Mouse (Mus musculus) liver, postnatal 0 days (tissue): ENCODE measurements around the gene Gm20604. TPM values are rescaled to one million over a fixed set of nuclear protein-coding genes. Genes with fewer than 3 reads are reported as not detected.

Source experiments
- ATAC-seq: fragments of 200-750 bp; cut with Nextera tagmentation; 2 replicates; pipeline ENCODE4 v1.8.0; 2017; ENCODE audit warnings: mild to moderate bottlenecking, moderate library complexity
- DNase-seq: peaks from one replicate; pipeline ENCODE4 v3.0.0-alpha.2; 2016
- H3K27ac ChIP-seq: fragments of 300-500 bp; sonication (generic); 2 replicates; pipeline ENCODE4 v1.5.1; 2014; ENCODE audit warnings: antibody characterized with exemption, moderate library complexity, mild to moderate bottlenecking, low read depth
- H3K27me3 ChIP-seq: fragments of 300-500 bp; sonication (generic); 2 replicates; pipeline ENCODE4 v1.6.1; 2014; ENCODE audit warnings: low read length, control low read depth, mixed read lengths; ENCODE audit not compliant: insufficient read depth
- H3K36me3 ChIP-seq: fragments of 300-500 bp; sonication (generic); replicated peaks from 2 replicates; pipeline ENCODE4 v1.6.1; 2014; ENCODE audit warnings: mild to moderate bottlenecking, control low read depth, low read length, moderate library complexity, mixed read lengths; ENCODE audit not compliant: insufficient read depth
- H3K4me1 ChIP-seq: fragments of 300-500 bp; sonication (generic); 2 replicates; pipeline ENCODE4 v1.6.1; 2014; ENCODE audit warnings: antibody characterized with exemption, mild to moderate bottlenecking, control low read depth; ENCODE audit not compliant: insufficient read depth
- H3K4me2 ChIP-seq: fragments of 300-500 bp; sonication (generic); 2 replicates; pipeline ENCODE4 v1.6.1; 2014; ENCODE audit warnings: low read depth, mild to moderate bottlenecking, low read length, moderate library complexity, mixed read lengths
- H3K4me3 ChIP-seq: fragments of 300-500 bp; sonication (generic); 2 replicates; pipeline ENCODE4 v1.5.1; 2014; ENCODE audit warnings: low read depth, low read length
- H3K9ac ChIP-seq: fragments of 300-500 bp; sonication (generic); replicated peaks from 2 replicates; pipeline ENCODE4 v1.6.1; 2014; ENCODE audit warnings: mild to moderate bottlenecking, moderate library complexity
- H3K9me3 ChIP-seq: fragments of 300-500 bp; sonication (generic); 2 replicates; pipeline ENCODE4 v1.6.1; 2016; ENCODE audit warnings: mild to moderate bottlenecking, control low read depth, low read length, mixed read lengths
- CTCF ChIP-seq: sonication (generic); IDR thresholded peaks from 2 replicates; pipeline ENCODE4 v1.5.1; 2016; ENCODE audit warnings: antibody characterized with exemption, low read depth
- EP300 ChIP-seq: IDR thresholded peaks from 2 replicates; pipeline ENCODE4 v1.6.1; 2016; ENCODE audit warnings: antibody characterized with exemption, low read depth, mild to moderate bottlenecking
- WGBS: fragments of 180-500 bp; shearing (Covaris S2); extraction: QIAGEN DNeasy Blood & Tissue Kit; methylation state at CpG from one replicate; pipeline ENCODE4 v1.1.7; 2014; ENCODE audit not compliant: insufficient replicate concordance; 5-methylcytosine and 5-hydroxymethylcytosine counted together
- polyA plus RNA-seq: library from polyadenylated mRNA; unstranded; fragments of >200 nt; fragmentation: Nextera tagmentation; extraction: Ambion mirVana; gene quantifications from 2 replicates; pipeline ENCODE4 v1.2.1, GENCODE M21; 2015

The Gm20604 gene
- polyA plus RNA-seq, 1 experiment from 2014 or later, result 5.2 TPM

DNA sequence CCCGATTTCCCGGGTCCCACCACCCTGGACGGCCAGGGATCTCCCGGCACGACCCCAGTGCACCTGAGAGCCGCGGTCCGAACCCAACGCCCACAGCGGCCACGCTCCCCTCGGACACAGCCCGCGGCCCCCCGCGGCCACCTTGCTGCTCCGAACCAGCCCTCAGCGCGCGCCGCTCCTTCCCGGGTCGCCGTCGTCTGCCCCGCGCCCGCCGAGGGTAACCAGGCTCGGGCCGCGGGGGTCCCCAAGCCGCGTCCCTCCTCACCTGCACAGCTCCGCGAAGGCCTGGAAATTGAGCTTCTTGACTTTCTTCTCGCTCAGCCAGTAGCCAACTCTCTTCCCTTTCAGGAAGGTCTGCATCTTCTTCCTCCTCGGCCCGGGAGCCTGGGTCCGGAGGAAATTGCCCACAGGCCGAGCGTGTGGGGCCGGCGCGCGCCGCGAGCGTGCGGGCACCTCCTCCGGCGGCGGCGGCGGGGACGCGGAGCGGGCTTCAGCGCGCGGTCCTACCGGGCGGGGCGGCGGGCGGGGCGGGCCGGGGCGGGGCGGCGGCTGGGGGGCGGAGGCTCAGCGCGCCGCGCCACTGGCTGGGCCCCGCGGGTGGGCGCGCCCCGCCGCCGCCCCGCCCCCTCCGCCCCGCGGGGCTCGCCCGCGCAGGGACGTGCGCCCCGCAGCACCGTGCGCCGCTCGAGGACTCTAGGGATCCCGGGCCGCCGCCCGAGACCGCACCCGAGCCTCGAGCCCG is 53.8 kb downstream of the Gm20604 start, which contains the start of gene Itpk1:
Itpk1 (minus strand) TSS at position 474 of the 742 bp plus-strand sequence.
- H3K9ac ChIP-seq, result peak within 1 kb of the TSS; percentile 90
- peak; percentile 85 for DNase-seq
- peak; percentile 93 for ATAC-seq
- peak within 1 kb of the TSS; percentile 85 for H3K4me3 ChIP-seq
- peaks cover 43% of the 10 kb centered on the region for H3K4me1 ChIP-seq
- H3K36me3 ChIP-seq, result no peaks in the 10 kb centered on the region
- WGBS, result under 1% methylated on average over 41 of the region's 105 CpGs
- H3K27me3 ChIP-seq, result no peaks in the 10 kb centered on the region
- H3K4me2 ChIP-seq, result peak within 1 kb of the TSS; percentile 99
- no peak for TF ChIP-seq CTCF
- no peak for TF ChIP-seq EP300
- H3K9me3 ChIP-seq, result no peaks in the 10 kb centered on the region
- H3K27ac ChIP-seq, result peak within 1 kb of the TSS; percentile 98

DNA sequence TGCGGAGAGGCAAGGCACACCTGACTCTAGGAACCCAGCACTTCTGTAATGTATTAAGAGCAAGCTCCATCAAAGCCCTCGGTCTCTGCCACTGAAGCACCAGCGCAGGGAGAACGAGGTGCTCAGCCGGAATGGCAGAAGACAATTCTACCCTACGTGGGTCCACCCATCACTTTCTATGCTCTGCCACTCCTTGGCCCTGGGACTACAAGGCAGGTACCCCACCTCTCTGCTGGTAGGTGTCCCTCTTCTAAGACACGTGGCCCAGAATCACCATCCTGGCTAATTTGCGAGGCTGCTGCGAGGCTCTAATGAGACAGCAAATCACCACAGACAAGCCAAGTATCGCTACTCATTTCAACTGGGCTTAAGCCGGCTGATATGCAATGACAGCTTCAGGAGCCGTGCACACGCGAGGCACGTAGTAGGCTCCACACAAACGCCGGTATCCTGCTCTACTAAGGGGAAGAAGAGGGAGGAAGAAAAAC is 54.5 kb downstream of the Gm20604 start:
- Histone ChIP-seq H3K9me3 (no peaks in the 10 kb centered on the region), H3K27me3 (no peaks in the 10 kb centered on the region), H3K4me1 (peaks cover 50% of the 10 kb centered on the region), H3K4me3 (peak overlapping the region; percentile 85), H3K4me2 (peak overlapping the region; percentile 99), H3K9ac (peak overlapping the region; percentile 90), H3K36me3 (no peaks in the 10 kb centered on the region), H3K27ac (peak overlapping the region; percentile 98)
- no peak for ATAC-seq
- DNase-seq, result no peak
- TF ChIP-seq CTCF, result no peak
- TF ChIP-seq EP300, result no peak
- WGBS, result 10% methylated on average over 17 of the region's 17 CpGs

DNA sequence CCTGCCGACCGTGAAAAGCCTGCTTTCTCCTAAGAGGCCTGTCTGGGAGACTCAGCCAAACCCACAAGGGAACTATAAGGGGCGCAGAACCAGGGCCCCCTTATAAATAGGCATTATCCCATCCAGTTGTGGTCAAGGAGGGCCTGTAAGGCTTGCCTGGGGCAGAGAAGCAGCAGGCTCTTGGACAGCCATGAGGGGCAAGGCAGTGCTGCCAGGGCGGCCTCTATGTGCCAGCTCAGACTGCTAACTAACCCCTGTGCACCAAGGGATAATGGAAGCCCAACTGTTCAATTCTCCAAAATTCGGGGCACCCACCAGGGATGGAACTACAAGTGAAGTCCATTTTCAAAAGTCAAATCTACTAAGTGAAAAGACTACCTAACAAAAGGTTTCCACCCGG is 55.0 kb downstream of the Gm20604 start:
- peaks cover 54% of the 10 kb centered on the region for H3K4me1 ChIP-seq
- no peak overlapping the region; the same call in 1 of the 2 replicates for H3K9ac ChIP-seq
- H3K4me3 ChIP-seq, result peak overlapping the region; percentile 85
- no peaks in the 10 kb centered on the region for H3K27me3 ChIP-seq
- WGBS, result 45% methylated on average over 6 of the region's 6 CpGs
- no peaks in the 10 kb centered on the region for H3K9me3 ChIP-seq
- ATAC-seq (no peak), DNase-seq (no peak)
- peak overlapping the region; percentile 99 for H3K4me2 ChIP-seq
- H3K36me3 ChIP-seq, result no peaks in the 10 kb centered on the region
- TF ChIP-seq EP300, result no peak
- TF ChIP-seq CTCF, result no peak
- H3K27ac ChIP-seq, result peak overlapping the region; percentile 98

DNA sequence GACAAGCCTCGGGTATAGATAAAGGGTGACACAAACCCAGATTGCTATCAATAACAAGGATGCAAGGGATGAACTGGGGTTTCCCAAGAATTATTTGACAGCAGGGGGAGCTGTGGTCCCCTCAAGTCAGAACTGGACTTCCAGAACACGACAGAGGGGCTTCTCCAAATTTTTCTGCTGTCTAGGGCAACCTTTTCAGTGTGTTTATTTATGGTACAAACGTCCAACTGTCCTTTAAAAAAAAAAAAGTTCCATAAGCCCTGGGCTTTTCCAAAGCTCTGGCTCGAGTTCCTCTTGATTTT is 55.4 kb downstream of the Gm20604 start:
- TF ChIP-seq EP300 (no peak), CTCF (peak; percentile 39; the same call in 1 of the 2 replicates)
- Histone ChIP-seq H3K9ac (0 out of 2 replicates have a peak overlapping the region, but pooled peaks have one; percentile 8), H3K4me2 (peak overlapping the region; percentile 99), H3K4me1 (peaks cover 58% of the 10 kb centered on the region), H3K27ac (peak overlapping the region; percentile 66; the same call in 1 of the 2 replicates), H3K27me3 (no peaks in the 10 kb centered on the region), H3K9me3 (no peaks in the 10 kb centered on the region), H3K4me3 (peak overlapping the region; percentile 85), H3K36me3 (no peaks in the 10 kb centered on the region)
- 5% methylated on average over 4 of the region's 4 CpGs for WGBS
- ATAC-seq, result no peak
- DNase-seq, result no peak

DNA sequence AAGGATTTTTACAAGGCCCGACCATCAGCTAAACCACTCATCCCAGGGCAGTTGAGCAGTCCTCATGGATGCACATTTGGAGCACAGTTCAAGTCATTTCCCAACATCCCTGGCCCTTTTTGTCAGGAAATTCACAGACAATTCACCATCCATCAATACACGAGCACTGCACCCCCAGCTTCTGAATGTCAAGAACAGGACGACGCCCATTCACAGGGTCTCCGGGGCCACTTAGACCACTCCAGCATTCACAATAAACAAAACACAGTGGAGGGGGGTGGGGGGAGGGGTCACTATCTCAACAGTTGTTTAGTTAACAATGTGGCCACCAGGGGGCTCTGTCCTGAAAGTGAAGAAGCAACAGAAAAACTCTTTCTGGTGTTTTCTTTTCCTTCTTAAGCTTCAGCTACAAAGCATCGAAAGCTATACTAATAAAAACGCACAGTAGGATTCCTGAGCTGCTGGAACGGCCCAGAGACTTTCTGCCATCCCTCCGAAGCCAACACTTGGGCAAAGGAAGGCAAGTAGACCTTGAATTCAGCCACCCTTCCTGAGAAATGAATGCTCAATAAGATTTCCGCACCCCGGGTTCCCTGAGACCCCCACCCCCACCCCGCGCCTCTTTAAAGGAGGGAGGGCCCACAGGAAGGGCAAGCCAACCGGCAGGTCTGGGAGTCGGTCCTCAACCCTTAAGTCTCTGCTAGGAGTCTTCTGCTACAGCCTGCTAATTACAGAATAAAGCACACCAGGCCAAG is 55.9 kb downstream of the Gm20604 start:
- Histone ChIP-seq H3K27me3 (no peaks in the 10 kb centered on the region), H3K27ac (peak overlapping the region; percentile 66), H3K4me1 (peaks cover 63% of the 10 kb centered on the region), H3K4me3 (peak overlapping the region; percentile 85), H3K9me3 (no peaks in the 10 kb centered on the region), H3K4me2 (peak overlapping the region; percentile 99), H3K36me3 (no peaks in the 10 kb centered on the region), H3K9ac (0 out of 2 replicates have a peak overlapping the region, but pooled peaks have one; percentile 8)
- no peak for TF ChIP-seq EP300
- peak; percentile 76 for TF ChIP-seq CTCF
- DNase-seq (peak; percentile 87), ATAC-seq (no peak)
- WGBS, result 12% methylated on average over 15 of the region's 15 CpGs

DNA sequence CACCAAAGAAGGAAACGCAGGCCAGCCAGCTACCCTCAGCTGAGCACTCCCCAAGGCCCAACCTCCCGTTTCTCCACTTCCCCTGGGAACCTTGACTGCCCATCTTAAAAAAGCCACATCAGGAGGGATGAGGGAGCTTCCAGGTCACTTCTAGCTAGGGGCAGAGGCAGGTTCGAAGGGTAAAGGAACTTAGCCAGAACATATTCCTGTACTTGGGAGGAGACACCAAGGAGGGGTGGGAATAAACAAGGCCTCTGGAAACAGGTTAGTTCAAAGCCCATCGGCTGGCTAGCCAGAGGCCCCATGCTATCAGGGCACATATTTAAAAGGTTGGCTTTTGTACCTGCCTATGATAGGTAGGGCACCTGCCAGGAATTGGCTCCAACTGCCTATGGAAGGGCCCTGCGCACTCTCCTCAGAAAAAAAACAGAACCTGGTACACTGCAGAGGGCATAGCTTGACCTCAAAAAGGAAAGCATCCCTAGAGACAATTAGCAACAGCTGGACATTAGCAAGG is 56.7 kb downstream of the Gm20604 start:
- WGBS, result 69% methylated on average over 5 of the region's 5 CpGs
- Histone ChIP-seq H3K4me1 (peaks cover 69% of the 10 kb centered on the region), H3K4me2 (no peak overlapping the region), H3K27me3 (no peaks in the 10 kb centered on the region), H3K36me3 (no peaks in the 10 kb centered on the region), H3K9me3 (no peaks in the 10 kb centered on the region), H3K27ac (no peak overlapping the region), H3K4me3 (no peak overlapping the region), H3K9ac (no peak overlapping the region)
- ATAC-seq (no peak), DNase-seq (no peak)
- TF ChIP-seq EP300 (no peak), CTCF (no peak)
